Mouse (Mus musculus) intestine, postnatal 0 days (tissue): ENCODE measurements around the gene Zfp963. TPM values are rescaled to one million over a fixed set of nuclear protein-coding genes. Genes with fewer than 3 reads are reported as not detected.

ENCODE experiments used
- ATAC-seq: fragments of 200-750 bp; cut with Nextera tagmentation; 2 replicates; pipeline ENCODE4 v1.8.0; 2017; ENCODE audit warnings: mild to moderate bottlenecking, moderate TSS enrichment, moderate library complexity
- H3K27ac ChIP-seq: fragments of 300-500 bp; sonication (generic); 2 replicates; pipeline ENCODE4 v1.5.1; 2014; ENCODE audit warnings: mild to moderate bottlenecking, low read depth, low read length, moderate library complexity
- H3K27me3 ChIP-seq: fragments of 300-500 bp; sonication (generic); replicated peaks from 2 replicates; pipeline ENCODE4 v1.6.1; 2014; ENCODE audit warnings: low read length, mixed read lengths; ENCODE audit not compliant: control insufficient read depth, insufficient read depth
- H3K36me3 ChIP-seq: fragments of 300-500 bp; sonication (generic); 2 replicates; pipeline ENCODE4 v1.6.1; 2014; ENCODE audit warnings: mild to moderate bottlenecking, moderate library complexity; ENCODE audit not compliant: control insufficient read depth, insufficient read depth
- H3K4me1 ChIP-seq: fragments of 300-500 bp; sonication (generic); replicated peaks from 2 replicates; pipeline ENCODE4 v1.6.1; 2014; ENCODE audit warnings: antibody characterized with exemption, low read length, mixed read lengths; ENCODE audit not compliant: control insufficient read depth, insufficient read depth
- H3K4me2 ChIP-seq: fragments of 300-500 bp; sonication (generic); replicated peaks from 2 replicates; pipeline ENCODE4 v1.6.1; 2014; ENCODE audit warnings: low read depth, mild to moderate bottlenecking, moderate library complexity
- H3K4me3 ChIP-seq: fragments of 300-500 bp; sonication (generic); 2 replicates; pipeline ENCODE4 v1.5.1; 2014; ENCODE audit warnings: low read depth, low read length
- H3K9ac ChIP-seq: fragments of 300-500 bp; sonication (generic); 2 replicates; pipeline ENCODE4 v1.6.1; 2014; ENCODE audit warnings: mild to moderate bottlenecking, low read depth, low read length
- H3K9me3 ChIP-seq: fragments of 300-500 bp; sonication (generic); 2 replicates; pipeline ENCODE4 v1.6.1; 2016; ENCODE audit warnings: mixed run types; ENCODE audit not compliant: control insufficient read depth
- CTCF ChIP-seq: sonication (generic); IDR thresholded peaks from 2 replicates; pipeline ENCODE4 v1.5.1; 2016; ENCODE audit warnings: low read depth, mild to moderate bottlenecking, control low read depth, antibody characterized with exemption, moderate library complexity
- WGBS: fragments of 180-500 bp; shearing (Covaris S2); extraction: QIAGEN DNeasy Blood & Tissue Kit; methylation state at CpG from one replicate; pipeline ENCODE4 v1.1.7; 2014; 5-methylcytosine and 5-hydroxymethylcytosine counted together
- polyA plus RNA-seq: library from polyadenylated mRNA; unstranded; fragments of >200 nt; fragmentation: Nextera tagmentation; extraction: Ambion mirVana; gene quantifications from 2 replicates; pipeline ENCODE4 v1.2.1, GENCODE M21; 2015

Gene Zfp963
- polyA plus RNA-seq, 1 experiment from 2014 or later = 4.6 TPM

- H3K9ac ChIP-seq = no peak overlapping the region
- WGBS = 78% methylated on average over 4 of the region's 4 CpGs
- peaks cover 5% of the 10 kb centered on the region; the same call in 1 of the 2 replicates for H3K4me1 ChIP-seq
- H3K9me3 ChIP-seq = no peaks in the 10 kb centered on the region
- no peak for ATAC-seq
- no peak overlapping the region for H3K4me2 ChIP-seq
- no peak overlapping the region for H3K27ac ChIP-seq
- no peak overlapping the region for H3K4me3 ChIP-seq
- H3K27me3 ChIP-seq = no peaks in the 10 kb centered on the region
- TF ChIP-seq CTCF = no peak
- H3K36me3 ChIP-seq = peaks cover 50% of the 10 kb centered on the region
Observed at GRCm38 (mm10) chr8:69793666-69794065, 43.9 kb upstream of the Zfp963 start.

DNA sequence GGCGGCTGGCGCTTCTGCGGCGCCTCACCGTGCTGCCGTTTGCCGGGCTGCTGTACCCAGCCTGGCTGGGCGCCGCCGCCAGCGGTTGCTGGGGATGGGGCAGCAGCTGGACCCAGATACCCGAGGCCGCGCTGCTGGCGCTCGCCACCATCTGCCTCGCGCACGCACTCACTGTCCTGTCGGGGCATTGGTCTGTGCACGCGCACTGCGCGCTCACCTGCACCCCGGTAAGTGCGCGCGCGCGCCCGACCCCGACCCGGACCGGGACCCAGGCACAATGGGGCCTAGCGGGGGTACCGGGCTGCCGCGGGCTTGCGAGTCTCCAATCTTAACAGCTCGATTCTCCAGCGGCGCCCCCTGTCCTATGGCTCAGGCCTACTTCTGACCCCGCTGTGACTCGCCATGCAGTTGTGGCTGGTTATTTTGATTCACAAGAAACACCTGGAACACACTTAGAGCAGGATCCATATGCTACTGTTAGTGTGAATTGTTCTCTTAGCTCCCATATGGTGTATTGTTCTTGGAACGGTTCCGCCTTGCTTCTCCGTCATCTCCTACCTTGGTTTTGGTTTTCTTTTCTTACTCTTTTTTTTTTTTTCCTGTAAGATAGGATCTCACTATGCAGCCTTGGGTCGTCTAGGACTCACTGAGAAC lies 41.8 kb upstream of the Zfp963 start:
- Histone ChIP-seq H3K36me3 (peaks cover 29% of the 10 kb centered on the region), H3K9me3 (no peaks in the 10 kb centered on the region), H3K27me3 (no peaks in the 10 kb centered on the region), H3K4me3 (peak overlapping the region; percentile 97), H3K4me2 (peak overlapping the region; percentile 74), H3K4me1 (peaks cover 5% of the 10 kb centered on the region; the same call in 1 of the 2 replicates), H3K9ac (peak overlapping the region; percentile 91), H3K27ac (peak overlapping the region; percentile 86)
- ATAC-seq = peak; percentile 69
- TF ChIP-seq CTCF = no peak
- WGBS = under 1% methylated on average over 44 of the region's 48 CpGs

DNA sequence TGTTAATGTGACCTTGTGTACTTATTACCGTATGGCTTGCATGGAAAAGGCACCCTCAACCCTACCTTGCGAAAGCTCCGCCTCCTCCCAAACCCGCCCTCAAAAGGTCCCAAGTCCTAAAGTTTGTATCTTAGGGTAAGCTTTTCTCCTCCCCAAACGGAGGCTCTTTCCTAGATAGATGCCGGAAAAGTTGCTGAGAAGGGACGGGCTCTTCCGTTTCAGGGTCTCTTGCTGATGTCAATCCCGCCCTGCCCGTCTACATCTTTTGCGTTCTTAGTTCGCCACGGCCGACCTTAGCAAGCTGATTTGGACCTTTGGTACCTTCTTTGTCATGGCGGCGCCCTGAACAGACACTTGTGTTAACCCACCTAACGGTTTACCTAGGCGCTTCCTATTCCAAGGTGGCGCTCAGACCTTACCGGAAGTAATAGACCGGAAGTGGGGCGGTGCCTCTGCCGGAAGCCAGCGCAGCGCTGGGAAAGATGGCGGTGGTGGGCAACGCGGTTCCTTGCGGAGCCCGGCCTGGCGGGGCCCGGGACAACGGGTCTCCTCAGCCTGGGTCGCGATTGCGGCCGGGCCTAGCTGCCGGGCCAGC lies 41.1 kb upstream of the Zfp963 start, which contains the start of the genes Atp13a1 and Zfp866:
Gene Atp13a1, plus strand, starts transcription at position 391 of the 595 bp plus-strand sequence.
Gene Zfp866, minus strand, starts transcription at position 406 of the 595 bp plus-strand sequence.
- Histone ChIP-seq H3K36me3 (peaks cover 22% of the 10 kb centered on the region), H3K4me1 (peaks cover 5% of the 10 kb centered on the region; the same call in 1 of the 2 replicates), H3K27ac (peak within 1 kb of the TSS; percentile 86), H3K9me3 (no peaks in the 10 kb centered on the region), H3K9ac (peak within 1 kb of the TSS; percentile 91), H3K4me3 (peak within 1 kb of the TSS; percentile 97), H3K4me2 (peak within 1 kb of the TSS; percentile 74), H3K27me3 (no peaks in the 10 kb centered on the region)
- under 1% methylated on average over 38 of the region's 38 CpGs for WGBS
- ATAC-seq = peak; percentile 96
- peak; percentile 16; the same call in 1 of the 2 replicates for TF ChIP-seq CTCF

DNA sequence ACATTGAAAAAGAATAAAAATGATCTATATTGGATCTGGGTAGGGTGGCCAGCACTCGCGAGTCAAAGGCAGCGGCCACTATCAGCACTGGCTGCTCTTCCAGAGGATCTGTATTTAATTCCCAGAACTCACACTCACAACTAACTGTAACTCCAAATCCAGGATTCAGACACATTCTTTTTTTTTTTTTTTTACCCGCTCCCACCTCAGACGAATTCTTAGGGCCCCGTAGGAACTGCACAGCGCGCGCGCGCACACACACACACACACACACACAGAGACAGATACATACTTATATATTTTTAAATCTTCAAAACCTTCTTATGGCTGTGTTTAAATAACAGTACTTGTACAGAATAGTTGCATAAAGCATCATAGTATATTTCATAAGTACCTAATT lies 40.6 kb upstream of the Zfp963 start:
- H3K4me2 ChIP-seq = peak overlapping the region; percentile 74
- 18% methylated on average over 11 of the region's 11 CpGs for WGBS
- ATAC-seq = no peak
- H3K4me1 ChIP-seq = peaks cover 5% of the 10 kb centered on the region; the same call in 1 of the 2 replicates
- no peak for TF ChIP-seq CTCF
- H3K4me3 ChIP-seq = peak overlapping the region; percentile 97
- peak overlapping the region; percentile 91; the same call in 1 of the 2 replicates for H3K9ac ChIP-seq
- H3K9me3 ChIP-seq = no peaks in the 10 kb centered on the region
- peak overlapping the region; percentile 86 for H3K27ac ChIP-seq
- H3K36me3 ChIP-seq = peaks cover 17% of the 10 kb centered on the region
- H3K27me3 ChIP-seq = no peaks in the 10 kb centered on the region

DNA sequence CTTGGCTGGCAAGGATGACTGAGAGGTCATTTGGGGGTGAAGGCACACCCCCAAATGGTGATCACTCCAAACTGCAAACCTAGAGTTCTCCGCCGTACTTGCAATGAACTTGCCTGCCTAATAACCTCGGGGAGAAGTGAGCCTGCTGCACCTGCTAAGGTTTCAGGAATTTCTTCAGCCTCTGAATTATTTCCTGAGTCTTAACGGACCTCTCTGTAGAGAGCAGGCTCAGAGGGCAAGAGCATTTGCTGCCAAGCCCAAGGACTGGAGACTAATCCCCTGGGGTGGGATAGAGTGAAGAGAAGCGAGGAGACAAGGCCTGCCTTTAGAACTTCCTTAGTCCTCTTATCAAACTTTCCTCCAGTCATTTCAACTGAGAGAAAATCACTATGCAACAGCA lies 40.0 kb upstream of the Zfp963 start:
- Histone ChIP-seq H3K36me3 (peaks cover 12% of the 10 kb centered on the region), H3K4me2 (peak overlapping the region; percentile 74; the same call in 1 of the 2 replicates), H3K9me3 (no peaks in the 10 kb centered on the region), H3K27ac (no peak overlapping the region), H3K4me3 (no peak overlapping the region), H3K4me1 (peaks cover 5% of the 10 kb centered on the region; the same call in 1 of the 2 replicates), H3K27me3 (no peaks in the 10 kb centered on the region), H3K9ac (no peak overlapping the region)
- WGBS = 65% methylated on average over 5 of the region's 5 CpGs
- ATAC-seq = no peak
- TF ChIP-seq CTCF = no peak

DNA sequence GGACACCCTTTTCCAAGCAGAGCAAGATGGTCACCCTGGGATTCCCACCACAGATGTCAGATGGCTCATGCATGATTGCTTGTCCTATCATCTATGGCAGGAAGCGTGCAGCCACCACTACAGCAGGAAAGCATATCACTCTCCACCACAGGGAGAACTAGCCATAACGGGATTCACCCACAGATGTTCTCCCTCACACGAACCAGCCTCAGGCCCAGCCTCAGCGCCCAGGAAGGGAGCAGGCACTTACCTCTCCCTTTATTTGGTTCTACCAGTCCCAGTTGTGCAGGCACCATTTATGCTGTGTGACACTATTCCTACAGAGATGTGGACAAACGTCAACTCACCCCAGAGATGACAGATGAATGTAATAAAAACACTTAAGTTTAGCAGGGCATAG lies 39.3 kb upstream of the Zfp963 start:
- Histone ChIP-seq H3K36me3 (peaks cover 6% of the 10 kb centered on the region), H3K27me3 (no peaks in the 10 kb centered on the region), H3K4me1 (peaks cover 5% of the 10 kb centered on the region; the same call in 1 of the 2 replicates), H3K9ac (no peak overlapping the region), H3K4me2 (no peak overlapping the region), H3K4me3 (no peak overlapping the region), H3K9me3 (no peaks in the 10 kb centered on the region), H3K27ac (no peak overlapping the region)
- 86% methylated on average over 5 of the region's 5 CpGs for WGBS
- TF ChIP-seq CTCF = no peak
- ATAC-seq = no peak
